Mouse (Mus musculus) spleen, postnatal 14 days (tissue): Measurements from ENCODE around the gene Kbtbd7.
"Not testable (repeated sequence)": the region's sequence is repeated elsewhere in the genome, so short reads cannot be mapped to it uniquely, and the experiment has no call there.

Experiments used
- DNase-seq, 2 experiments: peaks; one replicate each; pipeline ENCODE4 v3.0.0; 2021 to 2022; ENCODE audit warnings: low spot score in 2 of 2

Kbtbd7 gene

GRCm38 (mm10) chr14:79425979-79426729 lies at the start of gene Kbtbd7:
Gene Kbtbd7, plus strand, starts transcription at chr14:79426511.
- peak; percentile 85 to 86 for DNase-seq

DNA sequence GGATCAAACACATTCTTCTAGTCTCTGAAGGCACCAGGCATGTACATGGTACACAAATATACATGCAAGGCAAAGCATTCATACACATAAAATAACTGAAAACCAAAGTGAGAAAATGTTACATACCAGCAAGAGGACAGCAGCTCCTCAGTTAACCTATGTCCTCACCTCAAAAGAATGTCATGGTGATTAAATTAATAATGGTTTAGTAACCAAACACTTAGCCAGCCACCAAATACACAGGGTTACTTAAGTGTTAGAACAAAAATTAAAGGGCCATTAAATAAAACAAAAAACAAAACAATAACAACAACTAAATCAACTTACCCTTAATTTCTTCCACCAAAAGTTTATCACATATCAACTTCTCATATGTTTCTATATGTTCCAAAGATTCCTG lies 49.3 kb upstream of the Kbtbd7 start:
- DNase-seq, result no peak

- no peak for DNase-seq
Measured at GRCm38 (mm10) chr14:79383120-79383519, 43.2 kb upstream of the Kbtbd7 start.

- no peak for DNase-seq
Measured at GRCm38 (mm10) chr14:79388304-79388703, 38.0 kb upstream of the Kbtbd7 start.

GRCm38 (mm10) chr14:79389438-79390264 lies 36.7 kb upstream of the Kbtbd7 start:
- DNase-seq, result no peak

GRCm38 (mm10) chr14:79390265-79390926 lies 35.9 kb upstream of the Kbtbd7 start, which contains the start of gene Naa16:
Gene Naa16, minus strand, starts transcription at chr14:79390778.
- peak; percentile 91 to 94 for DNase-seq

DNA sequence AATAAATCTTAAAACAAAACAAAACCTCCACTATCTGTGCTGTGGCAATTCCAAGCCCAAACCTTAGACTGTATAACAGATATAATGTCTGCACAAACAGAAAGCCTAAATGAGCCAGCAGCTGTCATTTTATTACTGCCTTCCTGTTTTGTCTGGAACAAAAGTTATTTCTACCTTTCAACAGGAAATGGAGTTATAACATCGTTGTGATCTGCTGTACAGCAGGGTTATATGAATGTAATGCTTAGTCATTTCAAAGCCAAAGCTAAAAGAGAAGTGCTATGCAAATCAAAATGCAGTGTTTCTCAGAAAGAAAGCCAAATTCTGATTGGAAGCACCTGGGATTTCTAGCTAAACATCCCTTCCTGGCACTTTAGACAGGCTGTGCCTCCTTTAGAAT lies 33.0 kb upstream of the Kbtbd7 start:
- DNase-seq, result no peak

GRCm38 (mm10) chr14:79394564-79394963 lies 31.7 kb upstream of the Kbtbd7 start:
- peak in 1 of 2 experiments; percentile 44 for DNase-seq

DNA sequence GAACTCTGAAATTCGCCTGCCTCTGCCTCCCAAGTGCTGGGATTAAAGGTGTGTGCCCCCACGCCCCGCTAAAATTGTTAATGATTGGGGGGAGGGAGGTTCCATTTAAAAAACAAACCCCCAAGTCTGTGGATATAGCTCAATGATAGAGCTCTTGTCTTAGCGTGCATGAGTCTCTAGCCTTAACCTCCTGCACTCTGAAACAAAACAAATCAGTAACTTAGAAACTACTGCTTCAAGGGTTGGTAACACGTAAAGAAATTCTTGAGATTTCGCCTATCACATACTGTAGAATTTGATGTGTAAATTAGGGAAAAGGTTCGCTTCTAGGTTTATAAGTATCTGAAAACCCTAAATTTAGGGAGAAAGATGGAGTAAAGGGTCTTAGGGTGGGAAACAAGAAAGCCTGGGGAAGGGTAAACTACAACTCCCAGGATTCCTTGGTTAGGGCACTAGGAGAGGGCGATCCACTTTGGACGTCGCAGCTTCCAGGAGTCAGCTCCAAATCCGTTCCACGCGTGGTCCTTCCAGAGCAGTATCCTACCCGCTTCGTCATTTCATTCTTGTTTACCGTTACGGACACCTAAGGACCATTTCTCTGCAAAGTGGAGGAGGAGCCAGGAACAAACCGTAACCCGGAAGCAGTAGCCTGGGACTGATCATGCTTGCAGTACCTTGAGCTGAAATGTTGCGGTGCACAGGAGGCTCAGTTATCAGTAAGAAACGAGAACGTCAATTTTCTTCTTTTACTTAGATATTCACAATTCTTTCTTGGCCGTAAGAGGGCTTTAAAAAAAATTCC lies 28.8 kb upstream of the Kbtbd7 start, which contains the start of gene Mtrf1:
Gene Mtrf1, plus strand, starts transcription at position 452 of the 802 bp plus-strand sequence.
- DNase-seq, result peak; percentile 20 to 53

- DNase-seq, result no peak
Measured at GRCm38 (mm10) chr14:79407641-79408040, 18.7 kb upstream of the Kbtbd7 start.

- DNase-seq, result no peak
Measured at GRCm38 (mm10) chr14:79409278-79409830, 17.0 kb upstream of the Kbtbd7 start.

GRCm38 (mm10) chr14:79410662-79411061 lies 15.6 kb upstream of the Kbtbd7 start:
- no peak for DNase-seq

- DNase-seq, result no peak
Measured at GRCm38 (mm10) chr14:79413121-79413520, 13.2 kb upstream of the Kbtbd7 start.

- no peak for DNase-seq
Measured at GRCm38 (mm10) chr14:79420083-79420685, 6.1 kb upstream of the Kbtbd7 start.

GRCm38 (mm10) chr14:79426730-79427365 lies 537 bp downstream of the Kbtbd7 start:
- DNase-seq, result not testable (repeated sequence)

DNA sequence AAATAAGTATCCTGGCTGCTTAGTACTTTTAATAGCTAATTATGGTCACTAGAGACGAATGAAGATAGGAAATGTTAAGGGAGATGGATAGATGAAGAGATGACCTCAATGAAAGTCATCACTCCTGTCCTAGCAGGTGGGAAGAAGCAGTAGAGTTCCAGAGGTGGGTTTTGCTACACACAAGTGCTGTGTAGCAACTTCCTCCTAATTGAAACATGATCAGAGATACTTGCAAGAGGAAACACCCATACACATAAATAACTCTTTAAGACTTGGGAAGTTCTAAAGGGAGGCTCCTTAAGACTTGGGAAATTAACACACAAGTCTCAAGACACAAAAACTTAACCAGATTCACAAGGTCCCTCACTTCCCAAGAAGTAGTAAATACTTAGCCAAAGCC lies 7.8 kb downstream of the Kbtbd7 start:
- no peak for DNase-seq

GRCm38 (mm10) chr14:79440655-79441054 lies 14.3 kb downstream of the Kbtbd7 start:
- DNase-seq, result no peak

GRCm38 (mm10) chr14:79441441-79441840 lies 15.1 kb downstream of the Kbtbd7 start:
- no peak for DNase-seq

GRCm38 (mm10) chr14:79444601-79445000 lies 18.3 kb downstream of the Kbtbd7 start:
- no peak for DNase-seq

DNA sequence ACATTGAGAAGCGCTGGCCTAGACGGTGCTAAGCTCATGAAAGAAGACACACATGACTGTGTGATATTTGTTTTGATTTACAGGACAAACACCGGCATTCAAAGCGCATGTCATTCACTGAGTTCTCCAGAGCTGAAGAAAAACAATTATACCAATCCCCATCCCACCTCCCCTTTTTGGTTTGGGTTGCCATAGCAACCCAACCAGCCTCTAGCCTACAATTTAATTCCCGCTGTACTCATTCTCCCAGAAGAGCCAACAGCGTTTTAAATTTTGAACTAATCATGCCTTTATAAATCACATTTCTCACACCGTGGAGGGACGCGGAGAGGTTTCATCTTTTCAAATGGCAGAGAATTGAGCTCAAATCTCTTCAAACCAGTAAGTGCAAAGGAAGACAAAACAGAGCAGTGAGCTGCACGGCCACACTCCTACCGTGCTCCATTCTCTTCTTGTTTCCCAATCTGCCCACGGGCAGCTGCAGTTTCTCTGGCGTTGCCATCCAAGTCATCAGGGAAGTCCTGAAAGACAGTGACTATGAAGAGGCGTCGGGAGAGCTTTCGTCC lies 18.8 kb downstream of the Kbtbd7 start:
- DNase-seq, result no peak
